Mouse (Mus musculus) hindbrain, postnatal 0 days (tissue): ENCODE measurements around the gene Vmn2r77. TPM values are rescaled to one million over a fixed set of nuclear protein-coding genes. Genes with fewer than 3 reads are reported as not detected.

Experiments
- ATAC-seq: fragments of 200-750 bp; cut with Nextera tagmentation; 2 replicates; pipeline ENCODE4 v1.8.0; 2017; ENCODE audit warnings: mild to moderate bottlenecking, moderate TSS enrichment, moderate library complexity
- DNase-seq: peaks from one replicate; pipeline ENCODE4 v3.0.0-alpha.2; 2015; ENCODE audit warnings: low spot score
- H3K27ac ChIP-seq: fragments of 300-500 bp; sonication (generic); 2 replicates; pipeline ENCODE4 v1.5.1; 2014; ENCODE audit warnings: mild to moderate bottlenecking
- H3K27me3 ChIP-seq: fragments of 300-500 bp; sonication (generic); 2 replicates; pipeline ENCODE4 v1.6.1; 2014; ENCODE audit warnings: low read length, mixed read lengths; ENCODE audit not compliant: insufficient read depth
- H3K36me3 ChIP-seq: fragments of 300-500 bp; sonication (generic); 2 replicates; pipeline ENCODE4 v1.6.1; 2014; ENCODE audit warnings: low read length, mixed read lengths; ENCODE audit not compliant: insufficient read depth
- H3K4me1 ChIP-seq: fragments of 300-500 bp; sonication (generic); 2 replicates; pipeline ENCODE4 v1.6.1; 2014; ENCODE audit warnings: antibody characterized with exemption, low read length, mixed read lengths; ENCODE audit not compliant: insufficient read depth
- H3K4me2 ChIP-seq: fragments of 300-500 bp; sonication (generic); 2 replicates; pipeline ENCODE4 v1.6.1; 2014; ENCODE audit warnings: low read depth, mild to moderate bottlenecking, low read length, moderate library complexity, mixed read lengths
- H3K4me3 ChIP-seq: fragments of 300-500 bp; sonication (generic); 2 replicates; pipeline ENCODE4 v1.5.1; 2014; ENCODE audit warnings: low read length
- H3K9ac ChIP-seq: fragments of 300-500 bp; sonication (generic); replicated peaks from 2 replicates; pipeline ENCODE4 v1.6.1; 2014; ENCODE audit warnings: mild to moderate bottlenecking, low read length, moderate library complexity, mixed read lengths
- H3K9me3 ChIP-seq: fragments of 300-500 bp; sonication (generic); 2 replicates; pipeline ENCODE4 v1.6.1; 2016; ENCODE audit warnings: low read length, mixed read lengths
- CTCF ChIP-seq: IDR thresholded peaks from 2 replicates; pipeline ENCODE4 v1.5.1; 2016; ENCODE audit warnings: antibody characterized with exemption, control low read depth, low read depth
- WGBS: fragments of 180-500 bp; shearing (Covaris S2); extraction: QIAGEN DNeasy Blood & Tissue Kit; methylation state at CpG from one replicate; pipeline ENCODE4 v1.1.7; 2014; 5-methylcytosine and 5-hydroxymethylcytosine counted together
- polyA plus RNA-seq: library from polyadenylated mRNA; unstranded; fragments of >200 nt; fragmentation: Nextera tagmentation; extraction: Ambion mirVana; gene quantifications from 2 replicates; pipeline ENCODE4 v1.2.1, GENCODE M21; 2015
- total RNA-seq: library from RNA; depleted of rRNA; stranded (reverse); fragments of >200 nt; gene quantifications from 2 replicates; pipeline ENCODE4 v1.2.3, GENCODE M21; 2014; rRNA removed

Gene Vmn2r77
- total and polyA plus RNA-seq, 2 experiments from 2014 or later = not detected

GRCm38 (mm10) chr7:86816466-86816865 is 21.6 kb downstream of the Vmn2r77 start:
- DNase-seq = no peak
- H3K4me1 ChIP-seq = no peaks in the 10 kb centered on the region
- no peak for ATAC-seq
- no peaks in the 10 kb centered on the region for H3K9me3 ChIP-seq
- H3K9ac ChIP-seq = no peak overlapping the region
- no peak overlapping the region for H3K27ac ChIP-seq
- no peaks in the 10 kb centered on the region for H3K36me3 ChIP-seq
- no peak for TF ChIP-seq CTCF
- no peaks in the 10 kb centered on the region for H3K27me3 ChIP-seq
- no peak overlapping the region for H3K4me3 ChIP-seq
- WGBS = 77% methylated on average over 1 of the region's 1 CpGs
- H3K4me2 ChIP-seq = no peak overlapping the region

Other genes starting within 250 kb of the Vmn2r77 start
- not detected in 2 replicates for gene Olfr295, start 211.2 kb upstream of the Vmn2r77 start, total RNA-seq
- gene Olfr295, start 211.2 kb upstream of the Vmn2r77 start, polyA plus RNA-seq = not detected in 2 replicates
- not detected in 2 replicates for gene Olfr294, start 178.4 kb upstream of the Vmn2r77 start, total RNA-seq
- not detected in 2 replicates for gene Olfr294, start 178.4 kb upstream of the Vmn2r77 start, polyA plus RNA-seq
- gene Olfr293, start 146.0 kb upstream of the Vmn2r77 start, total RNA-seq = not detected in 2 replicates
- gene Olfr293, start 146.0 kb upstream of the Vmn2r77 start, polyA plus RNA-seq = not detected in 2 replicates
- not detected in 2 replicates for gene Olfr292, start 106.7 kb upstream of the Vmn2r77 start, total RNA-seq
- gene Olfr292, start 106.7 kb upstream of the Vmn2r77 start, polyA plus RNA-seq = not detected in 2 replicates
- 2.9 and 4.7 TPM in 2 replicates for gene Folh1, start 19.1 kb upstream of the Vmn2r77 start, total RNA-seq
- gene Folh1, start 19.1 kb upstream of the Vmn2r77 start, polyA plus RNA-seq = 4.8 and 5.7 TPM in 2 replicates
- gene Vmn2r78, start 120.1 kb downstream of the Vmn2r77 start, total RNA-seq = not detected in 2 replicates
- gene Vmn2r78, start 120.1 kb downstream of the Vmn2r77 start, polyA plus RNA-seq = not detected in 2 replicates
- not detected in 2 replicates for gene Vmn2r79, start 201.1 kb downstream of the Vmn2r77 start, total RNA-seq
- not detected in 2 replicates for gene Vmn2r79, start 201.1 kb downstream of the Vmn2r77 start, polyA plus RNA-seq